Mouse (Mus musculus): ENCODE data around the gene Epc2.

Gene Epc2

DNA sequence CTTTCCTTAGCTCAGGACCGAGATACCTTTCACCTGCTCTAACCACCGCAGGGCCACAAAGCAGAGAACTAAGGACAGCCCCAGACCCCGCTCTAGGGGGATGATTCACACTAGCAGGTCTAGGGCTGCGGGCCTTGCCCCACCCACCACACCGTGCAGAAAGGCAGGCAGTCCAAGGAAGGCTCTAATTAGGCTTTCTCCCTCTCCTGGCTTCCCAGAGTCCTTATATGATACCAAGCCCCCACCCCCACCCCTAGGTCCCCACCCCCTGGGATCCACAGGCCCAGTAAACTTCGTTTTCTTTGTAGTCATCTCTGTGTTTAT is 119.5 kb downstream of the Epc2 start:
- no peak for DNase-seq (ENCODE audit: low spot score in 2 of 2)

DNA sequence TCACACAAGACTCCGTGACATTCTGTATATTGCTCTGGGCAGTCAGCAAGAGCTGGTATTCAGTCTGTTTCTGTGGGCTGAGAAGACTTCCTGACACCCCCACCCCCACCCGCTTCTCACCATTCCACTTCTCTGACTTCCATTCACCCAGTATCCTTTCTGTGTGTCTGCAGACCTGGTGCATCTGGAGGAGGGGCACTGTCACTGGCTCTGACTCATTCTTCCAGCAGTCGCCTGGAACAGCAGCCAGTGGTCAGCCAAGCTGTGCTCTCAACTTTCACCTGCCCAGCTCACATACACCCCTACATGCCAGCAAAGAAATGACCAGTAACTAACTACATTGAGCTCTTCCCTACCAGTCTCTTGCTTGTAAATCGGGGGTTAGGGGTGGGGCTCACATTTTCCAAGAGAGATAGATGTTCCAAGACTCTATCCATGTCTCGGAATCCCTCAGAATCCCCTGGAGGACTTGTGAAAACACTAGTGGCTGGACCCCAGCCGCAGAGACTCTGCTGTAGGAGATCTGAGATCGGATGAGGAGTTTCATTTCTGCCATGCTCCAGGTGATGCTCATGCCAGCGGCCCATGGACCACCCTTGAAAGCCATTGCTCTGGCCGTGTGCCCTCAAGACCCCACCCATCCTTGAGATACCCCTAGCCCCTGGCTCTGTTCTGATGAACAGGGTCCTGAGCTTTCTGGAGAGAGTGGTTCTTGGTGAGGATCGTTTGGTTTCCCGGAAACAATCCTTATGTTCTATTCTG is 120.1 kb downstream of the Epc2 start:
- DNase-seq (ENCODE audit: low spot score in 2 of 2), result no peak

DNA sequence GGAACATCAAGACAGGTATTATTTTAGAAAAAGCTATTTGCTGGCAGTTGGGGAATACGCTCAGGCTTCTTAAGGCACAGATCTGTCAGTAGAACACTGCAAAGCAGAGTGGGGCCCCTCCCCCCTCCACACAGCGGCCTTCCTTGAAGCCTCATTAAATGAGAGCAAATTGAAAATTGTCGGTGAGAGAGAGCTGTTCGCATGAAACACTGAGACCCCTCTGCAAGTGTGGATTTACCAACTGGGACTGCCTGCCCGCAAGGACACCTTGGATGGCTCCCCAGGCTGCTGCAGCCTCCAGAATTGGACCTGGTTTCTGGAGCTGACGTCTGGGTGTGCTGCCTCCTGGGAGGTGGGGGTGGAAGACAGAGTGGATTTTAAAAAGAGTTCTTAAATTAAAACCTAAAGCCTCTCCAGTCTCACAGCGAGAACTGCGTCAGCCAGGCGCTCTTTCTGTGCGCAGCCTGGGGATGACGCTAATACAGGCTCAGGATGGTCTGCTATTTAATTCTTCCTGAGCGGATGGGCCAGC is 120.9 kb downstream of the Epc2 start:
- DNase-seq (ENCODE audit: low spot score in 2 of 2), result no peak

DNA sequence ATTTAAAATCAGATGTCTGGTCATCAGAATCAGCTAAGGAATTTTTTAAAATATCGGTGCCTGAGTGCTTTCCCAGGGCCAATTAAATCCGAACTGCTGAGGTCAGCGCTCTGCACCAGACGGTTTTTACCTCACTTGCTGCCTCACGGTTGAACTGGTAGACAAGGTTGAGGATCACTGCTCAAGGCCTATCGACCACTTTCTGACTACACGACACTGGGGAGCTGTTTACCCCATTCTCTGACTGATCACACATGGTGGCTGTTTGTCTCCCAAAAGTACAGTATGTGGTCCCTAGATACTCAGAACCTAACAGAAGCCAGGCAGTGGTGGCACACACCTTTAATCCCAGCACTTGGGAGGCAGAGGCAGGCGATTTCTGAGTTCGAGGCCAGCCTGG is 121.4 kb downstream of the Epc2 start:
- no peak for DNase-seq (ENCODE audit: low spot score in 2 of 2)

DNA sequence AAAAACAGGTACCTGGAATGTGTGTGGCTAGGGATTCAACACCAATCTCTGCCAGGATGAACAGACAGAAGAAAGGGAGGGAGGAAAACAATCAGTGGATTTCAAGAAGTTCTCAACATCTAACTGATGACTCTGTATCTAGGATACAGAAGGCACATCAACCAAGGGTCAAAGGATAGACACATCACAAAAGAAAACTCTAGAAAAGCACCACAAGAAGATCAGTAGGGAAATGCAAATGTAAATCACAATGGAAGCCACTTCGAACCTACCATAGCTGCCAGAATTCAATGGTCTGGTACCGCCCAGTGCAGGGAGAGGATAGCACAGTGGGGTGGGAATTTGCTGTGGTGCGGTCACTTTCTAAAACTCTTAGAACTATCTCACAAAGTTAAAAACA is 122.0 kb downstream of the Epc2 start:
- no peak for DNase-seq (ENCODE audit: low spot score in 2 of 2)

DNA sequence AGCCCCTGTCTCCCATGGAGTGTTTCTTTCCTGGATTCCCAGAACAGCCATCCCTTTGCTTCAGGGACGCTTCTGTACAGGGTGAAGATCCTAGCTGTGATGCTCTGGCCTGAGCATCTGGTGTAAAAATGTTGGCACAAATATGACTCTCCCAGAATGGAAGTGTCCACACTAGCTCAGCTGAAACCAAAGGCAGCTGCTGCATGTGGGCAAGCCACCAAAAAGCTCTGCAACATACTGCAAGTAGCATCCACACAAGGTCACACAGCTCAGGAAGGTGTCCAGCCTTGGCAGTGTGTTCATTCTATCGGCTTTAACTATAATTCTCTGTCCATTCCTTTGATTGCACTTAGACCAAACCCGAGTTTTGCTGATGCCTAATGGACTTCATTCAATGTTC is 129.3 kb downstream of the Epc2 start:
- no peak for DNase-seq (ENCODE audit: low spot score in 2 of 2)

DNA sequence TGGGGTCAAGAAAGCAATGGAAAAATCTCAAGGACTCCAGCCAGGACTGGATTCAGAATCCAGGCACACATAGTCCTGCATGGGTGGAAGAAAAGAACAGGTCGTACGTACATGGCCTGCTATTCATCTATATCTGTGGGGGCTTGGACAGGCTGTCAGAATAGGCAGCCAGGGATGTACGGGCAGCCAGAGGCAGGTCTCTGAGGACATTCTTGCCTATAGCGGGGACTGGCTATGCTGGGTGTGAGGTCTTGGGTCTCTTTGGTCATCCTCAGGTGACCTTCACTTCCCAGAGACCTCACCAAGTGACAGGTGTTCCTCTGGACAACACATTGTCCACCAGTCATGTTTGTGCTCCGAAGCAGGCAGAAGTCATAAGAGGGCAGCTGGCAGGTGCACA is 131.3 kb downstream of the Epc2 start:
- no peak for DNase-seq (ENCODE audit: low spot score in 2 of 2)

DNA sequence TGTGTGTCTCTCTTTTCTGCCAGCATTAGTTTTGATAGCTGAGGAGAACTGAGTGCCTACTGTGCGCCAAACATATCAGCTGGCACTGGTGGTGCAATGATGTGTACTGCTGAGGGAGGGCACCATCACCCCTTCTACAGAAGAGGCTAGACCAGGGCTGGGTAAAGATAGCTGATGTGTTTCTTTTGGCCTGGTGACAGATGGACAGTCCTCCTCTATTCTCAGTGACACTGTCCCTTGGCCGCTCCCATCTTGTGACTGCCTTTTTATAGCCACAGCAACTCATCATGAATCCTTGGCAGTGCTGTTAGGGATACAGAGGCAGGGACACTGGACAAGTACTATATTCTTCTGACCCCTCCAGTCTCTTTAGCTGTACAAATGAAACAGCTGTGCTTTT is 132.0 kb downstream of the Epc2 start:
- no peak for DNase-seq (ENCODE audit: low spot score in 2 of 2)

DNA sequence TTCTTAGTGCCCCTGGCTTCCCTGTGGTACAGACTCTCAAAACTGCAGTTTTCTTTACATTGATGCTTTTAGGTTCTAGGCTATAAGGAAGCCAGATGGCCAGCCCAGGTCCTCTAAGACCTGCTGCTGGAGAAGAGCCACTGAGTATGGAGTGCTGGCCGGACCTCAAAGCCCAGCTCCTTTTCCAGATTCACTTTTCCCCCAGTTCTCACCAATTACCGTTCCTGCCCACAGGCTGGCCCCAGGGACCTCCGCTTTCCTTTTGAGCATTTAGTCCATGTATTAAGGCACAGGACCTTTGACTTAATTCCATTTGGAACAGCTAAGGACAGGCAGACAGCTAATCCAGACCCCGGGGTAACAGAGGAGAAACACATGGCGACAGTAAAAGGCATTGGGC is 139.2 kb downstream of the Epc2 start:
- no peak for DNase-seq (ENCODE audit: low spot score in 2 of 2)

DNA sequence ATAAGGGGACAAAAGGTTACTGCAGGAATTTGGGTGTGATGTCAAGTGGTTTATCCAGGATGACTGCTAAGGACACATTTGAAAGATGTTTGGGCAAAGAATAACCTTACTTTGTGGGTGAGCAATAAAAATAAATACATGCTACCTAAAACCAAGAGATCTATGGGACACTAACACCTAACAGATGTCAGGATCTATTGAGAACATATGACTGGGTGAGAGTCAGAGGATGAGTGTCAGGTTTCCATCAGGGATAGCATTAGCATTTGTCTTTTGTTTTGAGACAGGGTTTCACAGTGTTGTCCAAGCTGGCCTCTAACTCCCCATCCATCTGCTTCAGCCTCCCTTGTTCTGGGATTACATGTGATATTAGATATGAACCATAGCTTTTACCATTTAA is 141.6 kb downstream of the Epc2 start:
- no peak for DNase-seq (ENCODE audit: low spot score in 2 of 2)

DNA sequence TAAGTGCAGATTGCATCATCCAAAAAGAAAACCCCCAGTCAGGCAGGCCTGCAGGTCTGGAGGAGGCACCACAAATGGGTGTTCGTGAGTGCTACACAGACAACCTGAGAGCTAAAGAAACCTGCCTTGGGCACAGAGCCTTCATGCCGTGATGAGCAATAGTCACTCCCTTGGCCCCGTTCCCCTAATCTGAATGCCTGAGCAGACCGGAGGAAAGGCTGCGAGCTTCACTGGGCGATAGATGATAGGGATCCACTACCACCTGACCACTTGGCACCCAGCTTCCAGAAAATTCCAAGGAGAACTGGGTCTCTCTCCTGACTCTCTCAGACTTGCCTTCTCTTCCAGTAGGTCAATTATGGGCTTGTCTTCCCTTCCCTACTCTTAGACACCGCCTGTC is 143.6 kb downstream of the Epc2 start:
- no peak for DNase-seq (ENCODE audit: low spot score in 2 of 2)

DNA sequence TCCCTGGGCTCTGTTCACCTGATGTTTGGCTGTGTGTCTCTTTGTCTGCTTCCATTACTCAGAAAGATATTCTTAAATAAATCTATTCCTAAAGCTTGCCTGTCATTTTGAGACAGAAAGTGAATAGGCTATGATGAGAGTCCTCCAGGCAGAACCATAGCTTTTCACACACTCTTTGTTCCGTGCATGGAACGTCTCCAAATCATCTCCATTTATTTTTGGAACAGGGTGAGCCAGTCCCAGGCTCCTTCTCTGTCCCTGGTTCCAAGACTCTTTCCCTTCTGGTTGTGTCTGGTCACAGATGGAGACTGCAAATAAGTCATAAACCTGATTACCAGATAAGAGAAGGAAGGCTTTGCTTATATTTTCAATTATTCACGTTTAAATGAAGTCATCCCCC is 145.0 kb downstream of the Epc2 start:
- DNase-seq (ENCODE audit: low spot score in 2 of 2), result no peak

DNA sequence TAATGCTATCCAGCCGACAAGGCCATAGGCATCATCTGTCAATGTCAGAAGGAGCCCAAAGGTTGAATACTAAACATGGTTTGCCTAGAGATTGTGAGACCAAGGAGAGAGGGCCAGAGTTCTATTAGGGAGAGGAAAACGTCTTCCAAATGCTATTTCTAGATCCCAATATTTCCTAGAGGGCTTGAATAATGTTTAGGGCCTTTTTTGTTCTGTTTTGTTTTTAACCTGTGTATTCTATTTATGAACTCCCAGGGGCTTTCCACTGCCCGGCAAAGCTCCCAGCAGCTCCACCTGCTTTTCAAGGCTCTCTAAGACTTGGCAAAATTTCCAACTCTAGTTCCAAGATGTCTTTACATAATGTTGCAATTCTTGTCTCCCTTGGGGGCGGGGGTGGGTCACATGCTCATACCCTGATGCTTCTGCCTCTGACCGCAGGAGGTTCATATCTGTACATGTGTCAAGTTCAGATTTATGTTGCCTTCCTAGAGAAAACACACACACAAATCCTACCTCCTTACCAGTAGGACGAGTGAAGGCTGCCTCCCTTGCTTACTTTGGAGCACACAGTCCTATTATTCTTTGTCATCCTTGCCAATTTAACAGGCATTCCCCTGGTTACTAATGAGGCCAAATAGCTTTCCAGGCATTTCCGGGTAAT is 148.9 kb downstream of the Epc2 start:
- no peak for DNase-seq (ENCODE audit: low spot score in 2 of 2)

Measured in natural killer cell, adult 2 months (primary cell).